Mouse (Mus musculus) erythroblast, embryonic 14.5 days (primary cell): ENCODE measurements around the gene 0610010K14Rik. TPM values are rescaled to one million over a fixed set of nuclear protein-coding genes. Genes with fewer than 3 reads are reported as not detected.

Source experiments
- H3K27me3 ChIP-seq: 2 replicates; pipeline ENCODE4 v1.6.1; 2012; ENCODE audit warnings: inconsistent platforms; ENCODE audit not compliant: control insufficient read depth
- H3K36me3 ChIP-seq: 2 replicates; pipeline ENCODE4 v1.6.1; 2012; ENCODE audit warnings: mild to moderate bottlenecking, inconsistent platforms; ENCODE audit not compliant: control insufficient read depth
- H3K4me1 ChIP-seq: 2 replicates; pipeline ENCODE4 v1.6.1; 2012; ENCODE audit warnings: inconsistent platforms; ENCODE audit not compliant: control insufficient read depth
- H3K4me3 ChIP-seq: replicated peaks from 2 replicates; pipeline ENCODE3; 2012; ENCODE audit warnings: moderate library complexity, mild to moderate bottlenecking, inconsistent platforms
- H3K9me3 ChIP-seq: 2 replicates; pipeline ENCODE4 v1.6.1; 2012; ENCODE audit warnings: low read length, inconsistent platforms, mixed read lengths; ENCODE audit not compliant: control insufficient read depth
- GATA1 ChIP-seq: IDR thresholded peaks from 2 replicates; pipeline ENCODE4 v1.6.1; 2012; ENCODE audit warnings: low read length, inconsistent platforms, mixed read lengths
- TAL1 ChIP-seq: IDR thresholded peaks from 3 replicates; pipeline ENCODE4 v1.6.1; 2012; ENCODE audit warnings: low read length, inconsistent platforms, mixed read lengths
- polyA plus RNA-seq: library from polyadenylated mRNA; stranded (reverse); fragments of >175 nt; gene quantifications from 2 replicates; pipeline ENCODE4 v1.2.3, GENCODE M21; 2012

0610010K14Rik gene
- polyA plus RNA-seq, 1 experiment, result 9.8 TPM

- peak within 1 kb of the TSS; percentile 60 for H3K4me3 ChIP-seq
- peak; percentile 44; the same call in 1 of the 2 replicates for TF ChIP-seq GATA1
- TF ChIP-seq TAL1, result no peak
- H3K36me3 ChIP-seq, result peaks cover 10% of the 10 kb centered on the region
- peaks cover 80% of the 10 kb centered on the region for H3K4me1 ChIP-seq
- H3K27me3 ChIP-seq, result peaks cover 41% of the 10 kb centered on the region
- no peaks in the 10 kb centered on the region for H3K9me3 ChIP-seq
Measured at GRCm38 (mm10) chr11:70229260-70230010, 8.3 kb downstream of the 0610010K14Rik start, which contains the start of gene Bcl6b. Gene Bcl6b, minus strand, starts transcription at chr11:70229798.

DNA sequence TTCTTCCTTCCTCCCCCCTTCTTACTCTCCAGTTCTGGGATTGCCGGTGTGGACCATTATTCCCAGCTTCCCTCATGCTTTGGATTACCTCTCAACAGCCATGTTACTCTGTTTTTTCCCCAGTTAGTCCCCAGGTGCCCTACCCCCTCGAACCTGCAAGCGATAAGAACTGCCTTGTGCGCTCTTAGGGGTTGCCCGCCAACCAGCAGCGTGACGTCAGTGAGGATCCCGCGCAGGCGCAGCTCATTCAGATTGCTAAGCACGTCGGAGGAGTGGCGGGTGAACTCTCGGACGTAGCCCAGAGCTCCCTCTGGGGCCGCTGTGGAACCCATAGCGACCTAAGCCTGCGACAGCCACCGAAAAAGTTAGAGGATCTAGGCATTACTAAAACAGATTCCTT, 8.9 kb downstream of the 0610010K14Rik start:
- peak overlapping the region; percentile 60 for H3K4me3 ChIP-seq
- peaks cover 41% of the 10 kb centered on the region for H3K27me3 ChIP-seq
- H3K36me3 ChIP-seq, result peaks cover 10% of the 10 kb centered on the region
- peaks cover 80% of the 10 kb centered on the region for H3K4me1 ChIP-seq
- TF ChIP-seq TAL1 (no peak), GATA1 (peak; percentile 23; the same call in 1 of the 2 replicates)
- H3K9me3 ChIP-seq, result no peaks in the 10 kb centered on the region

- Histone ChIP-seq H3K9me3 (no peaks in the 10 kb centered on the region), H3K36me3 (peaks cover 16% of the 10 kb centered on the region), H3K27me3 (peaks cover 41% of the 10 kb centered on the region), H3K4me1 (peaks cover 89% of the 10 kb centered on the region), H3K4me3 (peak overlapping the region; percentile 60)
- TF ChIP-seq TAL1, result no peak
- no peak for TF ChIP-seq GATA1
Measured at GRCm38 (mm10) chr11:70227661-70228245, 10.0 kb downstream of the 0610010K14Rik start.

DNA sequence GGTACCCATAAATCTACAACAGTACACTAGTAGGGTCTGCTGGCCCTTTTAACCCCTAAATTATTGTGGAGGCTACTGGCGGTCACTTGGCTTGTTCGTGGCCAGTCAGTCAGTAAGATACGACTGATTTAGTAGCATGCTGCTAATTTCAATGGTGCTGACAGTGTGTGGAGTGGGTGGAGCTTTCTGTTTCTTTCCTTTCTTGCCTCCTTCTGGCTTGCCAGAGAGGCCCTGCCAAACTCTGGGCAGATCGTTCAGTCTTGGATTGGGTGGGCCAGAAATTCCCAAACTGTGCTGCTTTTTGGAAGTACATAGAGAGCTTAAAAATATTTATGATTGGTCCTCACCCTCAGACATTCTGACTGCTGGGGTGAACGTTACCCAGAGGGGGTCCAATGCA, 10.6 kb downstream of the 0610010K14Rik start:
- peaks cover 41% of the 10 kb centered on the region for H3K27me3 ChIP-seq
- peak overlapping the region; percentile 44 for H3K4me3 ChIP-seq
- peaks cover 89% of the 10 kb centered on the region for H3K4me1 ChIP-seq
- no peak for TF ChIP-seq TAL1
- TF ChIP-seq GATA1, result no peak
- peaks cover 20% of the 10 kb centered on the region for H3K36me3 ChIP-seq
- H3K9me3 ChIP-seq, result no peaks in the 10 kb centered on the region

DNA sequence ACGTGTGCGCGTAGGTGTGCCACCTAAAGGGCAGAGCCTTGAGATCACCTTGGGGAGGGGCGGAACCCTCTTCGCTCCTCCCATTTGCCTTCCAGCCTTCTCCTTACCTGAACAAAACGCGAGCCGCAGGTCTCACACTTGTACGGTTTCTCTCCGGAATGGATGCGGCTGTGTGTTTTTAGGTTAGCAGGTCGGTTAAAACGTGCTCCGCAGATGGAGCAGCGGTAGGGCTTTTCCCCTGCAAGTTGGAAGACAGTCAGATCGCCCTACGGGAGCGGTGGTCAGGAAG, 11.2 kb downstream of the 0610010K14Rik start:
- no peak for TF ChIP-seq TAL1
- no peak for TF ChIP-seq GATA1
- H3K27me3 ChIP-seq, result peaks cover 41% of the 10 kb centered on the region
- peaks cover 21% of the 10 kb centered on the region for H3K36me3 ChIP-seq
- H3K4me1 ChIP-seq, result peaks cover 95% of the 10 kb centered on the region
- H3K9me3 ChIP-seq, result no peaks in the 10 kb centered on the region
- H3K4me3 ChIP-seq, result peak overlapping the region; percentile 44

GRCm38 (mm10) chr11:70225798-70226601, 11.7 kb downstream of the 0610010K14Rik start:
- H3K4me1 ChIP-seq, result peaks cover 95% of the 10 kb centered on the region
- peak overlapping the region; percentile 44 for H3K4me3 ChIP-seq
- H3K36me3 ChIP-seq, result peaks cover 21% of the 10 kb centered on the region
- TF ChIP-seq GATA1 (no peak), TAL1 (no peak)
- H3K27me3 ChIP-seq, result peaks cover 41% of the 10 kb centered on the region
- no peaks in the 10 kb centered on the region for H3K9me3 ChIP-seq

- Histone ChIP-seq H3K4me3 (peak overlapping the region; percentile 31), H3K4me1 (peaks cover 95% of the 10 kb centered on the region), H3K36me3 (peaks cover 26% of the 10 kb centered on the region)
Measured at GRCm38 (mm10) chr11:70223724-70224123, 14.0 kb downstream of the 0610010K14Rik start.

DNA sequence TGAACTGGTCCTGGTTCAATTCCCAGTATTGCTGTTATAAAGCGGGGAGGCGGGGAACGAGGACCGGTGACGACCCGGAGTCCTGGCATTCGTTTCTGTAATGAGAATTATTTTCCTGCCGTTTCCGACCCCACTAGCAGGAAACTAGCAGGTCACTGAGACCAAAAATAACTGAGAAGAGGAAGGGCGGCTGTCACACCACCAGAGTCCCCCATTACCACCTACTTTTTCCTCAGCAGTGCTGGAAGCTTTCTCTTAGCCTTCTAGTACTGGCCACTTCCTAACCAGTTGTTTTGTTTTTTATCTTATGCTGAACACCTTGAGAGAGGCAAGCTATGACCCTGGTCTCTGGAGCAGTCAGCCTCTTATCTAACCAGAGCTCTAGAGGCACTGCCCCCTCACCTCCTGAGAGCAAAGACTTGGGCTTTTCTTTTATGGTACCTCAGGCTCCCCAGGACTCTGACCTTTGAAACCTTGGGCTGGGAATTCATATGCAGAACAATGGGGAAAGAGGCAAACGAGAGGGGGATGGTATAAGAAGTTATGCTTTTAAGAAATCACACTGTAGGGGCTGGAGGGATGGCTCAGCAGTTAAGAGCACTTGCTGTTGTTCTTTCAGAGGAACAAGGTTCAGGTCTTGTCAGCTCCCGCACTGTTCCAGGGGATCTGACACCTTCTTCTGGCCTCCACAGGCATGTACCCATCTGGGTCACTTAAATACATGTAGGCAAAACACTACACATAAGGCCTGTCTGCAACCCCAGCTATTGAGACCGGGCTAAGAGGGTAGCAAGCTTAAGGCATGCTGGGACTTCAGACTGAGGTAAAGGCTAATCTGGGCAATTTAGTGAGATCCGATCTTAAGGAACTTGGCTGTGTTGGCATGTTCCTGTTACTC, 15.9 kb downstream of the 0610010K14Rik start:
- peak; percentile 88 for TF ChIP-seq GATA1
- peak; percentile 90 for TF ChIP-seq TAL1
- Histone ChIP-seq H3K36me3 (peaks cover 44% of the 10 kb centered on the region), H3K27me3 (peaks cover 12% of the 10 kb centered on the region), H3K9me3 (no peaks in the 10 kb centered on the region), H3K4me1 (peaks cover 90% of the 10 kb centered on the region), H3K4me3 (peak overlapping the region; percentile 69)

More at GRCm38 (mm10) chr11:70223724-70224123, 14.0 kb downstream of the 0610010K14Rik start:
- Histone ChIP-seq H3K27me3 (peaks cover 21% of the 10 kb centered on the region), H3K9me3 (no peaks in the 10 kb centered on the region)
- TF ChIP-seq GATA1 (no peak), TAL1 (no peak)
